Mouse (Mus musculus) heart, adult 2 months (tissue): Measurements from ENCODE around the gene Cct7.

Experiments
- CTCF ChIP-seq: fragments of 200-600 bp; IDR thresholded peaks from 2 replicates; pipeline ENCODE4 v1.8.1; 2022; ENCODE audit warnings: antibody characterized with exemption, mild to moderate bottlenecking, moderate library complexity
- EP300 ChIP-seq: fragments of 200-500 bp; IDR thresholded peaks from 2 replicates; pipeline ENCODE4 v1.6.1; 2011; ENCODE audit warnings: low read depth, low read length, control low read depth; ENCODE audit not compliant: insufficient read depth

DNA sequence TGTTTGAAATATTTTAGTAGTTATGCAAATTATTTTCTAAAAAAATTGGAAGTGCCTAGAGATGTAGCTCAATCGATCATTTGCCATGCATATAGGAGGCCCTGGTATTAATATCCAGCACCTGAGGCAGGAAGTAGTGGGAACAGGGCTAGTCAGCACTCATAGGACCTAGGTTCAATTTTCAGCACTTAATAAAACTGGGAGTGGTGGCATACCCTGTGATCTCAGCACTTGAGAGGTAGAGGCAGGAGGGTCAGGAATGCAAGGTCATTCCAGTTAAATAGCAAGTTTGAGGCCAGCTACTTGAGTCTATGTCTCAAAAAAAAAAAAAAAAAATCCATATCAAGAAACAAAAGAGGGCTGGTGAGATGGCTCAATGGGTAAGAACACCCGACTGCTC, 32.2 kb upstream of the Cct7 start:
- TF ChIP-seq CTCF = no peak
- TF ChIP-seq EP300 = no peak
